Mouse (Mus musculus) intestine, postnatal 0 days (tissue): Measurements from ENCODE around the gene Alg12. TPM values are rescaled to one million over a fixed set of nuclear protein-coding genes. Genes with fewer than 3 reads are reported as not detected.

ENCODE experiments used
- ATAC-seq: fragments of 200-750 bp; cut with Nextera tagmentation; 2 replicates; pipeline ENCODE4 v1.8.0; 2017; ENCODE audit warnings: mild to moderate bottlenecking, moderate TSS enrichment, moderate library complexity
- H3K27ac ChIP-seq: fragments of 300-500 bp; sonication (generic); 2 replicates; pipeline ENCODE4 v1.5.1; 2014; ENCODE audit warnings: mild to moderate bottlenecking, low read depth, low read length, moderate library complexity
- H3K27me3 ChIP-seq: fragments of 300-500 bp; sonication (generic); replicated peaks from 2 replicates; pipeline ENCODE4 v1.6.1; 2014; ENCODE audit warnings: low read length, mixed read lengths; ENCODE audit not compliant: control insufficient read depth, insufficient read depth
- H3K36me3 ChIP-seq: fragments of 300-500 bp; sonication (generic); 2 replicates; pipeline ENCODE4 v1.6.1; 2014; ENCODE audit warnings: mild to moderate bottlenecking, moderate library complexity; ENCODE audit not compliant: control insufficient read depth, insufficient read depth
- H3K4me1 ChIP-seq: fragments of 300-500 bp; sonication (generic); replicated peaks from 2 replicates; pipeline ENCODE4 v1.6.1; 2014; ENCODE audit warnings: antibody characterized with exemption, low read length, mixed read lengths; ENCODE audit not compliant: control insufficient read depth, insufficient read depth
- H3K4me2 ChIP-seq: fragments of 300-500 bp; sonication (generic); replicated peaks from 2 replicates; pipeline ENCODE4 v1.6.1; 2014; ENCODE audit warnings: low read depth, mild to moderate bottlenecking, moderate library complexity
- H3K4me3 ChIP-seq: fragments of 300-500 bp; sonication (generic); 2 replicates; pipeline ENCODE4 v1.5.1; 2014; ENCODE audit warnings: low read depth, low read length
- H3K9ac ChIP-seq: fragments of 300-500 bp; sonication (generic); 2 replicates; pipeline ENCODE4 v1.6.1; 2014; ENCODE audit warnings: mild to moderate bottlenecking, low read depth, low read length
- H3K9me3 ChIP-seq: fragments of 300-500 bp; sonication (generic); 2 replicates; pipeline ENCODE4 v1.6.1; 2016; ENCODE audit warnings: mixed run types; ENCODE audit not compliant: control insufficient read depth
- CTCF ChIP-seq: sonication (generic); IDR thresholded peaks from 2 replicates; pipeline ENCODE4 v1.5.1; 2016; ENCODE audit warnings: low read depth, mild to moderate bottlenecking, control low read depth, antibody characterized with exemption, moderate library complexity
- WGBS: fragments of 180-500 bp; shearing (Covaris S2); extraction: QIAGEN DNeasy Blood & Tissue Kit; methylation state at CpG from one replicate; pipeline ENCODE4 v1.1.7; 2014; 5-methylcytosine and 5-hydroxymethylcytosine counted together
- polyA plus RNA-seq: library from polyadenylated mRNA; unstranded; fragments of >200 nt; fragmentation: Nextera tagmentation; extraction: Ambion mirVana; gene quantifications from 2 replicates; pipeline ENCODE4 v1.2.1, GENCODE M21; 2015

The Alg12 gene
- polyA plus RNA-seq, 1 experiment from 2014 or later: 7.3 TPM

- 96% methylated on average over 18 of the region's 18 CpGs for WGBS
- H3K9me3 ChIP-seq: no peaks in the 10 kb centered on the region
- no peaks in the 10 kb centered on the region for H3K27me3 ChIP-seq
- H3K4me3 ChIP-seq: no peak overlapping the region
- no peak for TF ChIP-seq CTCF
- no peak overlapping the region for H3K9ac ChIP-seq
- H3K4me2 ChIP-seq: no peak overlapping the region
- ATAC-seq: no peak
- no peak overlapping the region for H3K27ac ChIP-seq
- no peaks in the 10 kb centered on the region for H3K4me1 ChIP-seq
- H3K36me3 ChIP-seq: peaks cover 14% of the 10 kb centered on the region
Observed at GRCm38 (mm10) chr15:88755761-88756160, 63.4 kb downstream of the Alg12 start.

Other genes starting within 250 kb of the Alg12 start
- not detected in 2 replicates for gene Zdhhc25, start 219.0 kb downstream of the Alg12 start, polyA plus RNA-seq
- 11.4 and 13.3 TPM in 2 replicates for gene Brd1, start 85.1 kb downstream of the Alg12 start, polyA plus RNA-seq
- 4.9 and 5.1 TPM in 2 replicates for gene Zbed4, start 67.7 kb downstream of the Alg12 start, polyA plus RNA-seq
- gene Creld2, start 328 bp upstream of the Alg12 start, polyA plus RNA-seq: 67.8 and 67.9 TPM in 2 replicates
- 28.0 and 36.8 TPM in 2 replicates for gene Pim3, start 42.9 kb upstream of the Alg12 start, polyA plus RNA-seq
- not detected in 2 replicates for gene Ttll8, start 135.1 kb upstream of the Alg12 start, polyA plus RNA-seq
- not detected in 2 replicates for gene Mlc1, start 159.7 kb upstream of the Alg12 start, polyA plus RNA-seq
- gene Mov10l1, start 163.6 kb upstream of the Alg12 start, polyA plus RNA-seq: not detected in 2 replicates
- 0.26 and 0.48 TPM in 2 replicates for gene Panx2, start 240.4 kb upstream of the Alg12 start, polyA plus RNA-seq